Mouse (Mus musculus): ENCODE data around the gene Gm266. TPM values are rescaled to one million over a fixed set of nuclear protein-coding genes. Genes with fewer than 3 reads are reported as not detected.

The Gm266 gene
- polyA plus RNA-seq, 1 experiment: not detected

DNA sequence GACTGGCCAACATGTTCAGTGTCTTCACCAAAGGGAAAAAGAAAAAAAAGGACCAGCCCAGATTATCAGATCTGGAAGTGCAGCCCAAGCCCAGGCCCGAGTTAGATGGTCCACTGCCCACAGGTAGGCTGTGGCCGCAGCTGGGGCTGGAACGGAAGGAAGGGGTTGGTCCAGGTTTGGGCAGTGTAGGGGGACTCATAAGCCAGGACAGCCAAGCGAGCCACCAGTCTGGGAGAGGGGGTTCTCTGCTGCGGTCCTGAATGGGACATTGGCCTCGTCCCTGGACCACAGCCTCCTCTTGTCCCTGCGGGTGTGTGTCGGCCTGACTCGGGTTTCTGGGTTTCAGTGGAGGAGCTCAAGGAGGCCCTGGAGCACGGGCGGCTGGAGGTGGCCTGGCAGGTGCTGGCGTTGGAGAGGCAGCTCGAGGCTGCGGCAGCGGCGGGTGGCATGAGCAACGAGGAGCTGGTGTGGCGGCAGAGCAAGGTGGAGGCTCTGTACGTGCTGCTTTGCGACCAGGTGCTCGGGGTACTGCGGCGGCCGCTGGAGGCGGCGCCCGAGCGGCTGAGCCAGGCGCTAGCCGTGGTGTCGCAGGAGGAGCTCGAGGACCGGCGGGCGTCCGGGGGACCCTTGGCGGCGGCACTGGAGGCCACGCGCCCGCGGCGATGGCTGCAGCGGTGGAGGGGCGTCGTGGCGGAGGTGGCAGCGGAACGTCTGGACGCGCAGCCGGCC, 40.3 kb downstream of the Gm266 start:
- Histone ChIP-seq H3K36me3 (ENCODE audit: control insufficient read depth) (peaks cover 68% of the 10 kb centered on the region), H3K9me3 (ENCODE audit: control insufficient read depth, low read length) (no peaks in the 10 kb centered on the region; the same call in 1 of the 2 replicates), H3K4me3 (replicated peaks) (peak overlapping the region; percentile 81), H3K4me1 (ENCODE audit: control insufficient read depth) (peaks cover 85% of the 10 kb centered on the region), H3K27me3 (ENCODE audit: control insufficient read depth) (peaks cover 6% of the 10 kb centered on the region; the same call in 1 of the 2 replicates)
- TF ChIP-seq TAL1 (IDR thresholded peaks at IDR 0.05; ENCODE audit: low read length) (no peak), GATA1 (IDR thresholded peaks at IDR 0.05; ENCODE audit: low read length) (no peak)

DNA sequence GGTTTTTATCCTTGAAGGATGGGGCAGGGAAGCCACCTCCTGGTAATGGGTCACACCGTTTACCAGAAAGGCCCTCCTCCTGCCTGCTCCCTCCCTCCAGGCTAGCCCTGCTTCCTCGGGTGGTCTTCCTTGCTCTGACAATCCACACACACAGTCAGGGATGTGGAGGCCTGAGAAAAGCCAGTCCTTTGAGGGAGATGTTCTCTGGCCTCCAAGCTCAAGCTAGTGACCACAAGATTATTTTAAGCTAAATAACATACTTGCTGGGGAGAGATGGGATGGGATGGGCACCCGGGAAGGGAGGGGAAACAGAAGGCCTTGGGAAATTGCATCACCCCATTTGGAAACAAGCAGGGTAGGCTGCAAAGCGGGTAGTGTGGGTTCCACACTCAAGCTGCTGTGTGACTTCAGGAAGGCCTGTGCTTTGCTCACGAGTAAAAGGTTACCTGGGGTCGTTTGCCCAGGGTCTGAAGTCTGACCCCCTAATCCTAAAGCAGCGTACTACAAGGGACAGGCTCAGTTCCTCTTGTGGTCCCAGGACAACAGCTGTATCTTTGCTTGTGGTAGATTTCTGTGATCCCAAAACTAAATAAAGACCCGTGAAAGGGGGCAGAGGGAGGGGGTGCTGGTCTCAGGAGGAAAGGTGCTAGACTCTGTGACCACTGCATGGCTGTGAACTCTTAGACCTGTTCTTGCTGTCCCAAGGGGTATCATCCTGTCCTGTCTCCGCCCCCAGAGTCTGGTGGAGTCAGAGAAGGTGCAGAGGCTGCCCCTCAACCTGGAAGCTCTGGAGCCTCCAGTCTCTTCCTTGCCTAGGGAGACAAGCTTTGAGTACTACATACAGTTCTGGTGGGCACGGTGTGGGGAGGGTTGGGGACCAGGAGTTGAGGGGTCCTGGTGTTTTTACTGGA, 41.4 kb downstream of the Gm266 start:
- H3K9me3 ChIP-seq (ENCODE audit: control insufficient read depth, low read length): peaks cover 2% of the 10 kb centered on the region; the same call in 1 of the 2 replicates
- TF ChIP-seq GATA1 (IDR thresholded peaks at IDR 0.05; ENCODE audit: low read length): no peak
- no peak for TF ChIP-seq TAL1 (IDR thresholded peaks at IDR 0.05; ENCODE audit: low read length)

GRCm38 (mm10) chr12:111443011-111443870, 42.4 kb downstream of the Gm266 start:
- Histone ChIP-seq H3K9me3 (ENCODE audit: control insufficient read depth, low read length) (peaks cover 2% of the 10 kb centered on the region; the same call in 1 of the 2 replicates), H3K36me3 (ENCODE audit: control insufficient read depth) (peaks cover 47% of the 10 kb centered on the region), H3K4me3 (replicated peaks) (peak overlapping the region; percentile 81), H3K27me3 (ENCODE audit: control insufficient read depth) (peaks cover 6% of the 10 kb centered on the region; the same call in 1 of the 2 replicates), H3K4me1 (ENCODE audit: control insufficient read depth) (peaks cover 85% of the 10 kb centered on the region)
- TF ChIP-seq TAL1 (IDR thresholded peaks at IDR 0.05; ENCODE audit: low read length): peak; percentile 96
- peak; percentile 97 for TF ChIP-seq GATA1 (IDR thresholded peaks at IDR 0.05; ENCODE audit: low read length)

More for the DNA sequence above, 41.4 kb downstream of the Gm266 start:
- peaks cover 57% of the 10 kb centered on the region for H3K36me3 ChIP-seq (ENCODE audit: control insufficient read depth)
- H3K4me1 ChIP-seq (ENCODE audit: control insufficient read depth): peaks cover 85% of the 10 kb centered on the region
- H3K27me3 ChIP-seq (ENCODE audit: control insufficient read depth): peaks cover 6% of the 10 kb centered on the region; the same call in 1 of the 2 replicates
- H3K4me3 ChIP-seq (replicated peaks): peak overlapping the region; percentile 81

- Histone ChIP-seq H3K4me3 (replicated peaks) (peak within 1 kb of the TSS; percentile 81), H3K27me3 (ENCODE audit: control insufficient read depth) (peaks cover 6% of the 10 kb centered on the region; the same call in 1 of the 2 replicates), H3K36me3 (ENCODE audit: control insufficient read depth) (peaks cover 39% of the 10 kb centered on the region), H3K4me1 (ENCODE audit: control insufficient read depth) (peaks cover 85% of the 10 kb centered on the region), H3K9me3 (ENCODE audit: control insufficient read depth, low read length) (peaks cover 2% of the 10 kb centered on the region; the same call in 1 of the 2 replicates)
- no peak for TF ChIP-seq GATA1 (IDR thresholded peaks at IDR 0.05; ENCODE audit: low read length)
- TF ChIP-seq TAL1 (IDR thresholded peaks at IDR 0.05; ENCODE audit: low read length): no peak
Measured at GRCm38 (mm10) chr12:111442309-111443010, 43.2 kb downstream of the Gm266 start, which contains the start of gene Tnfaip2. Gene Tnfaip2, plus strand, starts transcription at chr12:111442469.

- Histone ChIP-seq H3K9me3 (ENCODE audit: control insufficient read depth, low read length) (peaks cover 2% of the 10 kb centered on the region; the same call in 1 of the 2 replicates), H3K4me3 (replicated peaks) (peak overlapping the region; percentile 81), H3K27me3 (ENCODE audit: control insufficient read depth) (peaks cover 6% of the 10 kb centered on the region; the same call in 1 of the 2 replicates), H3K4me1 (ENCODE audit: control insufficient read depth) (peaks cover 85% of the 10 kb centered on the region), H3K36me3 (ENCODE audit: control insufficient read depth) (peaks cover 30% of the 10 kb centered on the region)
- TF ChIP-seq TAL1 (IDR thresholded peaks at IDR 0.05; ENCODE audit: low read length): no peak
- no peak for TF ChIP-seq GATA1 (IDR thresholded peaks at IDR 0.05; ENCODE audit: low read length)
Measured at GRCm38 (mm10) chr12:111441523-111441922, 44.1 kb downstream of the Gm266 start.

DNA sequence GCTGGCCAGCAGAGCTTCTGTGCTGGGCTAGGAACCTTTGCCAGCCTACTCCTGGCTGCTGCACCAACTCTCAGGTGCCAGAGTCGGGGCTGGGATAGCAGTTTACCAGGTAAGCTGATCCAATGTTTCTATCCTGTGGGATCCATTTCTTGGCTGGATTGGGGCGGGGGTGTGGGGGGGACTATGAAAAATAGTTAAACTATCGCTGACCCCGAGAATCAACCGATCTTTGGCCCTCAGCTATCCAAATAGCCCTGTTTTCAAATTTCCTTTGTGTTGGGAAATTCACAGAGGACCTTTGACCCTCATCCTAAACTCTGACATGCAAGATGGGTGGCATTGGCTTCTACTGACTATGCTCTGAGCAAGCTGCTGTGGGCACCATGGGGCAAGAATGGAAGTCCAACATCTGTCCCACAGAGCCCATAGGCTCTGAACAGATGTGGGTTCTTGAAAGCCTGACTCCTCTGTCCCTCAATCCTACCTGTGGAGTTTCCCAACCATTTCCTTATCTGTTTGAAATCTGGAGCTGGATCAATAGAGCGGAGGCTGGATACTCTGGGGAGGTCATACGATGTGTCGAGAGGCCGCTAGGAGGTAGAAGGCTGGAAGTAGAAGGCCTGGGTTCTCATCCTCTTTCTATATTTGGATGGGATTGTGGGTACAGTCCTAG, 44.8 kb downstream of the Gm266 start:
- Histone ChIP-seq H3K4me3 (replicated peaks) (no peak overlapping the region), H3K27me3 (ENCODE audit: control insufficient read depth) (peaks cover 3% of the 10 kb centered on the region; the same call in 1 of the 2 replicates), H3K36me3 (ENCODE audit: control insufficient read depth) (peaks cover 23% of the 10 kb centered on the region), H3K9me3 (ENCODE audit: control insufficient read depth, low read length) (peaks cover 2% of the 10 kb centered on the region; the same call in 1 of the 2 replicates), H3K4me1 (ENCODE audit: control insufficient read depth) (peaks cover 85% of the 10 kb centered on the region)
- TF ChIP-seq GATA1 (IDR thresholded peaks at IDR 0.05; ENCODE audit: low read length) (no peak), TAL1 (IDR thresholded peaks at IDR 0.05; ENCODE audit: low read length) (no peak)

- Histone ChIP-seq H3K4me3 (replicated peaks) (no peak overlapping the region), H3K36me3 (ENCODE audit: control insufficient read depth) (peaks cover 7% of the 10 kb centered on the region), H3K4me1 (ENCODE audit: control insufficient read depth) (peaks cover 86% of the 10 kb centered on the region), H3K9me3 (ENCODE audit: control insufficient read depth, low read length) (peaks cover 2% of the 10 kb centered on the region; the same call in 1 of the 2 replicates), H3K27me3 (ENCODE audit: control insufficient read depth) (no peaks in the 10 kb centered on the region)
- TF ChIP-seq TAL1 (IDR thresholded peaks at IDR 0.05; ENCODE audit: low read length) (no peak), GATA1 (IDR thresholded peaks at IDR 0.05; ENCODE audit: low read length) (no peak)
Measured at GRCm38 (mm10) chr12:111438850-111439249, 46.8 kb downstream of the Gm266 start.

Measured in erythroblast, embryonic 14.5 days (primary cell).